Mouse (Mus musculus) layer of hippocampus, postnatal 36 days (tissue): ENCODE data around the gene Myct1. TPM values are rescaled to one million over a fixed set of nuclear protein-coding genes. Genes with fewer than 3 reads are reported as not detected.
A peak's percentile ranks its signal among the peaks of the same experiment; 100 is the strongest.

Experiments used
- DNase-seq, 2 experiments: peaks; one replicate each; pipeline ENCODE4 v3.0.0; 2022
- total RNA-seq, 2 experiments: library from RNA; stranded (reverse); gene quantifications; 2 replicates each; pipeline ENCODE4 v1.2.3; 2021

Myct1 gene
- total RNA-seq, result under 1 TPM in 1 of 2 experiments, not detected in 1; 0.37 TPM

GRCm38 (mm10) chr10:5593464-5593863 lies at the start of gene Myct1:
Gene Myct1, plus strand, starts transcription at chr10:5593775.
- DNase-seq, result no peak

- DNase-seq, result no peak
Observed at GRCm38 (mm10) chr10:5546428-5546827, 47.1 kb upstream of the Myct1 start.

GRCm38 (mm10) chr10:5547769-5548168 lies 45.8 kb upstream of the Myct1 start:
- no peak for DNase-seq

DNA sequence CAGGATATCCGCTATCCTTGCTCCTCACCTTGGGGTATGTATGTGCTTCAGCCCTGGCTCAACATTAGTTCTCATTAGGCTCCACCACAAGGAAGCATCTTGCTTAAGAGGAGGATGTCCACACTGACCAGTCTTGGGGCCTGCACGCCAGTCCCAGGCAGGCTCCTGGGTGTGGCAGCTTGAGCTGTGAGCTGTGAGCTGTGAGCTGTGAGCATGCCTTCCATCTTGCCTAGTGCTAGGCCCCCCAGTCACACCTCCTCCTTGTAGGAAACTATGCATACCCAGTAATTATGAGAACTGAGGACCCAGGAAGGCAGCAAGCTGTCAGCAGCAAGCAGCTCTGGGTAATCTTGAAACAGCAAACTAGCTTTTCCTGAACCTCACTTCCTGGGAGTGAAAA lies 44.9 kb upstream of the Myct1 start:
- DNase-seq, result no peak

GRCm38 (mm10) chr10:5549871-5550167 lies 43.8 kb upstream of the Myct1 start:
- no peak for DNase-seq

DNA sequence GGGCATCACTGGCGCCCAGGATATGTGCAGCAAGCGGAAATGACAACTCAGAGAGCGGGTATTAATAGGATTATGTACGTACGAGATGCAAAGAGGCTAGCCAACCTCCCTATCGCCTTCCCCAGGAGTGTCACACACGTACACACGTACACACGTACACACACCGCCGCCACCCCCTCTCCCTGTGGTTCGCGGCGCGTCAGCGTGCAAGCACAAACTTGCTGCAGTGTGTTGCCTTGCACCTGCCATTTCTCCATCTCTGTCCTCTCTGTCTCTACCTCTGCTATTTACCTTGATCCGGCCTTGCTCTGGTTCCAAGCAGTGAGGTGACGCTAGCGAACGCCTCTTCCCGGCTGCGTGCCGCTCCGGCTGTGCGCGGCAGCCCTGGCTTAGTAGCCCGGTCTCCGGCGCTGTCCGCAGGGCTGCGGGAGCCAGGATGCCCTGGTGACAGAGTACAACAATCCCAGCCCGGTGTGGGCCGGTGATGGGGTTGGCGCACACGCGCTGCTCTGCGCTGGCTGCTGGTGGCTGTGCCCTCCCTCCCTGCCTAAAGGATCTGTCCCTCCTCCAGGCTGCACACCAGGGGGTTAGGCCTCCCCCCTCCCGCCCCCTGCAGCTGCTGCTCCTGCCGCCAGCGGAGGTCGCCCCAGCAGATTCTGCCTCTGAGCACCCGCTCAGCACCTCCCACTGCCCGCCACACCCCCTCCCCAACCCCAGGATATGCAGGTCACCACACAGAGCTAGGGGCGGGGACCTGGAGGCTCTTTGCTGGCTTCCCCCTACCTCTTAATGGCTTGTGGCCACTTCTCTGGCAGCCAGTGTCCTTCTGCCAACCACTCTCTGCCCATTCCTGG lies 43.2 kb upstream of the Myct1 start:
- peak; percentile 58 to 62 for DNase-seq

GRCm38 (mm10) chr10:5551382-5551781 lies 42.2 kb upstream of the Myct1 start, which contains the start of gene Syne1:
Gene Syne1, minus strand, starts transcription at chr10:5551482.
- no peak for DNase-seq

DNA sequence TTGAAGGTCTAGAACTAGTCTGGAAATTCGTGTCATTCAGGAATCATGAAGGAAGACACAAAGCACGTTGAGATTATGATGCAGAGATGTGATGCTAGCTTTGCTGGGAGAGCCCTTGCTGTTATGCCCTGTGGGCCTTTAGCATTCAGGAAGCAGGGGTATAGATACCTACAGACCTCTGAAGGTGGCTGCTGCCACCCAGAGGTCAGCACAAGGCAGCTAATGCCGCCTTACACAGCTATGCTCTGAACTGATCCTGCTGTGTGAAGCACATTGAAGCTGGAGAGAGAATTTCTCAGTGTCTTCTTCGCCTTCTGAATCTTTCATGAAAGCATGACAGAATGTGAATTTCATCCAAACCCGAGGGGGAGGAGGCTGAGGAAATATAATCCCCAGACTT lies 38.6 kb upstream of the Myct1 start:
- DNase-seq, result peak in 1 of 2 experiments; percentile 26

DNA sequence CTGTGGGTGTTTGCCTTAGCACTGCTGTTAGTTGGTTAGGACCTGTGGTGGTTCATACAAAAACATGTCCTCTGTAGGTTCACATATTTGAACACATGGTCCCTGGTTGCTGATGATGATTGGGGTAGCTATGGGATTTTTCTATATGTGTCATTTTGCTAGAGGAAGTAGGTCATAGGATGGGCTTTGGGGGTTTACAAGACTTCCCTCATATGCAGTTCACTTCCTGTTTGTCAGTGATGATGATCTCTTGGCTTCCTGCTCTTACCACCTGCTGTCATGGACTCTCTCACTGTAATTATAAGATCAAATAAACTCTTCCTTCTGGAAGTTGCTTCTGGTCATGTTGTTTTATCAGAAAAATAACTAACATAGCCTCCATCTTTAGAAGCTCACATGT lies 34.8 kb upstream of the Myct1 start:
- DNase-seq, result no peak

GRCm38 (mm10) chr10:5560526-5560925 lies 33.0 kb upstream of the Myct1 start:
- no peak for DNase-seq

DNA sequence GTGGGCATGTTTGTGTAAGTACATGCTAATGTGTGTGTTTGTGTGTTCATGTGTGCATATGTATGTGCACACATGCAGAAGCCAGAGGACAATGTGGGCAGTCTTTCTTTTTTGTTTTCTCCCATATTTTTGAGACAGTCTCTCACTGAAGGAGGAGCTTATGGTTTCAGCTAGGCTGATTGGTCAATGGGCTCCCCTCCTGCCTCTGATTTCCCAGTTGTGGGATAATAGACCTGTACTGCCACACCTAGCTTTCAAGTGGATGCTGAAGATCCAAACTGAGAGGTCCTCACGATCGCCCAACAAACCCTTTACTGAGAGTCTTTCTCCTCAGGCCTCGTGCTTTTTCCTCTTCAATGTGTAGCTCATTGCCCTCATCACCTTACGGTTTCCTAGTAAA lies 31.9 kb upstream of the Myct1 start:
- DNase-seq, result no peak

DNA sequence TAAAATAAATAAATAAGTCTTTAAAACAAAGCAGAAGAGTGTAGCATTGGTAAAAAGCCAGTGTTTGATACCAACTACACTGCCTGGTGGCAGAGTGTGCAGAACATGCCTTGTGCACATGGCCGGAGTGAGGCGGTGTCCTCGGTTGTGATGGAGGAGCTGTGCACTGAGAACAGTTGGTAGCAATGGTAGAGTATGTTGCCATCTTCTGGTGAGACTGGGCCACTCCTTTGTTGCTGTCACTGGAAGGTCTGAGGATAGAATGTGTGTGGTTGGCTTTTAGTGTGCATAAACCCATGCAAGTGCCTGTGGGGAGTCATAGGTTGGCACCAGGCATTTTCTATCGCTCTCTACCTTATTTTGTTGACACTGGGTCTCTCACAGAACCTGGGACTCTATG lies 24.6 kb upstream of the Myct1 start:
- DNase-seq, result no peak

DNA sequence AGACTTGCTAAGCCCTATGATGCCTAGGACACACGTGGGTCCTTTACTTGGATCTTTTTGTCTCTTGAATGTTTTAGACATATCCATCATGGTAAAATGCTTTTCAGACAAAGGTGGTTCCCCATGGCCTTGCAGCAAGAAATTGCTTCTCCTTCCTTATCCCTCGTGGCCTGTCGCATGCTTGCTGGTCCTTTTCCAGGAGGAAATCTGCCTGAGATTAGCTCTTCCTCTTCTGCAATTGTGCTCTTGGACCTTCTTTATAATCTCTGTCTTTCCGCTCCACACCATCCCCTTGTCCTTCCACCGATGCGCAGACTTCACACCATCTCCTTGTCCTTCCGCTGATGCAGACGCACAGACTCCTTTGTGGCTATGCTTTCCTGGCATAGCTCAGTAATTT lies 23.5 kb upstream of the Myct1 start:
- DNase-seq, result no peak

DNA sequence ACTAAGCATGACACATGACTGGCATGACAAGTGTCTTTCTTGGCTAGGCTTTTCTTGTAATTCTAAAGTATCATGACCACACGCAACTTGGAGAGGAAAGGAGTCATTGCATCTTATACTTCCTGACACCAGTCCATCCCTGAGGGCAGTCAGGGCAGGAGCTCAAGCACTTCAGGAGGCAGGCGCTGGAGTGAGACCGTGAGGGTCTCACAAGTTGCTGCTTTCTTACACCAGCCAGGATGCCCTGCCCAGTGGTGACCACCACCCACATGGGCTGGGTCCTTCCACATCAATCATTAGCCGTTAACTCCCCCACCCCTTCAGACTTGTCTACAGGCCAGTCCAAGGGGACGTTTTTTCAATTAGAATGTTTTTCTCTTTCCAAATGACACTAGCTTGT lies 22.2 kb upstream of the Myct1 start:
- DNase-seq, result no peak

DNA sequence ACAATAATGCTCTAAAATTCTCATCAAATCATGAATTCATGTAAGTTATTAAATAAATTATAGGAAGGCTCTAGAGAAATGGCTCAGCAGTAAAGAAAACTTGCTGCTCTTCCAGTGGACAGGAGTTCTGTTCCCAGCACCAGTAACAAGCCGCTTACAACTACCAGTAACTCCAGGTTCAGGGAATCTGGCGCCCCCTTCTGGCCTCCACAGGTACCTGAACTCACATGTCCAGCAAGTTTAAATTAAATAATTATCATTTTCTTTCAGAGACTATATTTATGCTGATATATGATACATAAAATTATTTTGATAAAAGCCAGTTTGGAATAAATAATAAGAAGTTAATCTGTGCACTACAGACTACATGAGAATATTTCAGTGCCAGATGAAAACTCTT lies 20.2 kb upstream of the Myct1 start:
- DNase-seq, result no peak

DNA sequence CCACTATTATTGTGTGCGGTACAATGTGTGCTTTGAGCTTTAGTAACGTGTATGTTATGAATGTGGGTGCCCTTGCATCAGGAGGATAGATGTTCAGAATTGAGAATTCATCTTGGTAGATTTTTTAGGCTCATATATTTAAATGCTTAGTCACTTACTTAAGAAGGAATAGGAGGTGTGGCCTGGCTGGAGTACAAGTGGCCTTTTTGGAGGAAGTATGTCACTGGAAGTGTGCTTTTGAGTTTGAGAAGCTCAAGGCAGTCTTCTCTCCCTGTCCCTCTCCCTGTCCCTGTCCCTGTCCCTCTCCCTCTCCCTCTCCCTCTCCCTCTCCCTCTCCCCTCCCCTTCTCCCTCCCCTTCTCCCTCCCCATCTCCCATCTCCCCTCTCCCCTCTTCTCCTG lies 2.5 kb upstream of the Myct1 start:
- no peak for DNase-seq

GRCm38 (mm10) chr10:5591996-5592395 lies 1.6 kb upstream of the Myct1 start:
- no peak for DNase-seq

DNA sequence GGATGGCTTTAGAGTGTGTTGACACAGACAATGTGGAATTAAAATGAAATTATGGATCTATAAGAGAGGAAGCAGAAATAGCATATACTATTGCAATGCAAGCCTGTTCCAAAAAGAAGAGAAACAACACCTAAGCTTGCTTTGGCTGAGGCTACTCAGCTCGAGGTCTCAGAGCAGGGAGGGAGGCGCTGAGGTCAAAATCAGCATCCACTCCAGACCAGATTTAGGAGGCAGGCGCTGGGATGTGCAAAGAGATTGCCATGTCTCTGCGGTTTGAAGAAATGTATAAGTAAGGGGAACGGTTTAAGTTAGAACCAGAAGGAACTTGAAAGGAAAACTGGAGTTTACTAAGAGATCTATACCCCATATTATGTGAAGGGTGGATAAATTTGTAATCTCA lies 882 bp downstream of the Myct1 start:
- DNase-seq, result no peak

GRCm38 (mm10) chr10:5596559-5596958 lies 3.0 kb downstream of the Myct1 start:
- no peak for DNase-seq

DNA sequence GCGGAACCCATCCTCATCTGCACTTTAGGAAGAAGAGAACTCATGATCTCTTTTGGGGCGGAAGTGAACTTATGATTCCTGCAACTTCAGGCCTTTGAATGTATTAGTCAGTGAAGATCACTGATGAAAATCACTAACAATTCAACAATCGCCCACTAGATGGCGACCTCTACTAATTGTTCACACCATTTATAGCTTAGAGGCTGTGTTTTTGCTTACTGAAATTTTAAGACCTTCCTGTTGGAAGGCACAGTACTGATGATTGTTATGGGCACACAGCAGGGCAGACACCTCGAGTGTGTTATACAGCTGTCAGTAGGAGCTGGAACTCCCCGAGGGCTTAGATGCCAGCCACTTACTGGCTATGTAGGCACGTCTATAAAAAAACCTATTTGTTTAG lies 6.5 kb downstream of the Myct1 start:
- peak; percentile 9 to 44 for DNase-seq

DNA sequence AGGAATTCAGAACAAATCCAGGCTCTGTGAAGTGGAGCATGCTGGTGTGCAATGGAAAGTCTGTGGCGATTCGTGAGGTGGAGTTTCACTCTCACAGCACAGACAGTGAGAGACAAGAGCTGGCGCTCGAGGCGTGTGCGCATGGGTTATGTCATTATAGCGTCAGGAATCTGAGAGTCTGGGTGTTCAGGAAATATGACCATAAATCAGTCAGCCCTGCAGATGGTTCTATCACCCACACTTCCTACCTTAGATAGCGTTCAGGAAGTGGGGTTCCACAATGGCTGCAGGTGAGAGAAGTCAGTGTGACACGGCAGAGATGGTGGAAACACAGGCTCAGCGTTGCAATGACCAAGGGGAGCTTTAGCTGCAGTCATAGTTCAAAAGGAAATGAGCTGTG lies 9.9 kb downstream of the Myct1 start:
- DNase-seq, result no peak

- no peak for DNase-seq
Observed at GRCm38 (mm10) chr10:5604371-5604770, 10.8 kb downstream of the Myct1 start.

GRCm38 (mm10) chr10:5608874-5609273 lies 15.3 kb downstream of the Myct1 start:
- no peak for DNase-seq

DNA sequence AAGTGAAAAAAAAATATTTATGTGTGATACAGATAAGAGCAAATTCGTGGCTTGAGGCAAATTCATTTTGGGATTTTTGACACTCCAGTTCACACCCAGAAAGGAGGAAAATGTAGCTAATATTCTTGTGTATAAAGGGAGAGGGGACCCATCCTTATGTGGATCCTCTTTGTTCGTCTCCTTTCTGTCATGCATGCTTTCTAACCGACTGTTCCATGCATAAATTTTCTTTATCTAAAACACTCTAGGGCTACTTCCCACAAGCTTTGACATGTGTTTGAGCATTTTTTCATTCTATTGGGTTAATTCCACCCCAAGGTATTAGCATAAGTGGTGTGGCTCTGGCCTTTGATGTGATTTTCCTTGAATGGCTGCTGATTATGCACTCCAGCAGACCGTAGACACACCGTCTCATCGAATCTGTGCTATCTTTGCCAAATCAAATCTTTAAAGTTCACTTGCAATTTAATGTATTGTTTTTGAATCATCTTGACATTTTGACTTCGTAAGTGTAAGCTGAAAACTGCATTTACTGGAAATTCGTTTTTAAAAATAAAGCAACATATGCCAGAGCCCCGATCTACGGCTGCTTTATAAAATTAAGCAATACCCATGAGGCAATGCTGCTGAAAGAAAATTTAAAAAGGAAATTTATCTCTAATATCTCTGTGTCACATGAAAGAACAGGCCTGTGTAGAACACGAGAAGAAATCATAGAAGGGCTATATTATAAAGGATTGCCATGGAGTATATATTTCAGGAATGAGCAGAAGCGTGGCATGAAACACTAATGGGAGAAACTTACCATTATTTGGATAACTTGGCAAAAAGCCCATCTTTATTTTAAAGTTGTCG lies 21.8 kb downstream of the Myct1 start:
- DNase-seq, result no peak
